Mouse (Mus musculus): ENCODE measurements around the gene Setd2. TPM values are rescaled to one million over a fixed set of nuclear protein-coding genes. Genes with fewer than 3 reads are reported as not detected.

Gene Setd2
- 10 to 100 TPM; 45.4 to 50.4 TPM for polyA plus RNA-seq (2017; shearing (Covaris generic))

- peak; percentile 25 for ATAC-seq
Measured at GRCm38 (mm10) chr9:110532538-110533291, at the start of gene Setd2. Setd2 (plus strand) TSS chr9:110532597.

- no peak for ATAC-seq
Measured at GRCm38 (mm10) chr9:110488841-110489240, 43.6 kb upstream of the Setd2 start.

GRCm38 (mm10) chr9:110490913-110491312 is 41.5 kb upstream of the Setd2 start:
- no peak for ATAC-seq

GRCm38 (mm10) chr9:110525737-110526136 is 6.7 kb upstream of the Setd2 start:
- no peak for ATAC-seq

DNA sequence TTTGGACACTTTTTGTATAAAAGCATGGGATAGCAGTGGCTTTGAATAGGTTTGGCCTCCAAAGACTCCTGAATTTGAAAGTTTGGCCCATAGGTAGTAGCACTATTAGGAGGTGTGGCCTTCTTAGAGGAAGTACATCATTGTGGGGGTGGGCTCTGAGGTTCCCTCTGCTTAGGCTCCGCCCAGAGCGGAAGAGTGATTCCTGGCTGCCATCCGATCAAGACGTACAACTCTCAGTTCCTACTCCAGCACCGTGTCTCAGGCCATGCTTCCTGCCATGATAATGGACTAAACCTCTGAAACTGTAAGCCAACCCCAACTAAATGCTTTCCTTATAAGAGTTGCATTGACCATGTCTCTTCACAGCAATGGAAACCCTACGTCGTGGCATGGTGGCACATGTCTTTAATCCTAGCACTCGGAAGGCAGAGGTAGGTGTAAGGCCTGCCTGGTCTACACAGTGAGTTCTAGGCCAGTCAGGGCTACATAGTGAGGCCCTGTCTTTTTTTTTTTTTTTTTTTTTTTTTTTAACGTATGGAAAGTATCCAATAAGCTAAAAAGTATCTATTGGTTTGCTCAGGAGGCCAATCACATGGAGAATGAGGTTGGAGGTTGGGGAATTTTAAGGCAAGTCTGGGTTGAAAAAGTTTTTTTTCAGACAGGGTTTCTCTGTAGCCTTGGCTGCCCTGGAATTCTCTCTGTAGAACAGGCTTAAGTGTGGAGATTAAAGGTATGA is 3.2 kb upstream of the Setd2 start:
- ATAC-seq: no peak

DNA sequence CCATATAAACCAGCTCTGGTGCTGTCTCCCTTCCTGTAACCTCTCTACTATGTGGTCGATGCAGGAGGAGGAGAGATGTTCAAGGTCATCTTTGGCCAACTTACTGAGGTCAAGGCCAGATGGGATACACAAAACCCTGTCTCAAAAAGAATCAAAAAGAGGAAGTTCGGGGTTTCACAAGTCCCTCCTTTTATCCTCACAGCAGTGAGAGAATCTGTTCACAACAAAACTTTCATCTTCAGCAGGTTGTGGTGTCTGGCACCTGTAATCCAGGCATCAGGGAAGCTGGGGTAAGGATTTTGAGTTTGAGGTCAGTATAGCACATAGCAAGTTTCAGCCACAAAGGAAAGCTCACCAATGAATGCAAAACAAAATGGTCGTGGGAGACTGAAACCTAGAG is 1.7 kb upstream of the Setd2 start:
- ATAC-seq: no peak

DNA sequence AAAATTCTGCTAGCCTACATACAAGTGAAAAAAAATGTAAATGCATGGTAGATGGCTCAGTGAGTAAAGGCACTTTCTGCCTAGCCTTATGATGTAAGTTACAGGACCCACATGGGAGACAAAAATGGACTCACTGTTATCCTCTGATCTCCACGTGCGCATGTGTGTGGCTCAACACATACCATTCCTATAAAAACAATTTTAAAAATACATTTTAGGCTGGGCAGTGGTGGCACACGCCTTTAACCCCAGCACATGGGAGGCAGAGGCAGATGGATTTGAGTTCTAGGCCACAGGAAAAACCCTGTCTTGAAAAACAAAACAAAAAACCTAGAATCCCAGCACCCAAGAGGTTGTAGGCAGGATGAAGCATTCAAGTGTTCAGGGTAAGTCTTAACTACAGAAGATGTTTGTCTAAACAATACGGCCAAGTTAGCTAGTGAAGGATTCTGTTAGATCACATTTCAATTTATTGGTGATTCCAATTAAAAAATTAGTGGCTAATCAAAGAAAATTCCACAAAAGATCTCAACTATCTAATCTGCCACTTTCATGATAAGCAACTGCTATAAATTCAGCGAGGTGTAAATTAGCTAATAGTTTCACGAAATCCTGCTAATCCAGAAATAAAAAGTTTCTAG is 1.1 kb upstream of the Setd2 start:
- no peak for ATAC-seq

DNA sequence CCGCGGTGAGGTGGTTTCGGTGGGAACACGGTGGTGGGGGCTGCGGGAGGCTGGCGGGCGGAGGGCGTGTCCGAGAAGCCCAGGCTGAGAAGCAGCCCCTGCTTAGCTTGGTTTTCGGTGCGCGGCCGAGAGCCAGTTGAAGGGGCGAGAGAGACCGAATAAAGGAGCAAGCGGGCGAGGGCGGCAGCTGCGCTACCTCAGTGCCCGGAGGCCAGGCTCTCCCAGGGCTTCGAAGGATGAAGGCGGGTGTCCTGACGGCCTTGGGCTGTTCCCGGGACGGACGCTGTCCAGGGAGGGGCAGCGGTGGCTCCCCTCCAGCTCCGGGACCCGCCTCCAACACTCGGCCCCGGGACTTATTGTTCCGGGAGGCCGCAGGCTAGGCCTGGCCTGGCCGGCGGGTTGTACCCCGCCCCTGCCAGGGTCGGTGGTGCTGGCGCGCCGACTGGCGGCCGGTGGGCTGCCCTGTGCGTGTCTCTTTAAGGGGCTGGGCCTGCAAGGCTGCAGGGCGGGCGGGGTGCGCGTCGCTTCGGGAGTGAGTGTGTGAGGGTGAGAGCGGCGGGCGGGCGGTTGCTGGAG is 395 bp upstream of the Setd2 start:
- ATAC-seq: peak; percentile 90

GRCm38 (mm10) chr9:110533645-110534044 is 1.2 kb downstream of the Setd2 start:
- no peak for ATAC-seq

DNA sequence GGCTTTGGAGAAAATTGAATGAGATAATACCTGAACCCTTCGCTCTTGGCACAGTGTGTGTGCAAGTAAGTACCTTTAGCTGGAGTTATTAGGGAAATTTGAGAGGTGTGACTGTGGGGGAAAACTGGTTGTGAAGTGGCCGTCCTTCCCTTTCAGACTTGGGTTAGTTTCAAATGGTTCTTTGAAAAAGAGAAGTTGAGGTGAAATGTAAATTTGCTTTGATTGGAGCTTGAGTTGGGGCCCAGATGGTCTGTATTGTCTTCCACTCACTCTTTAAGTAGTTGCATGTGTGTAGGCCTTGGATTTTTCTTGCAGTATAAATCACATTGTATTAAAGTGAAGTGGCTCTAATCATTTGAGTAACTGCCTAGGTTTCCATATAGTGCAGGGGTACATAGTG is 2.7 kb downstream of the Setd2 start:
- no peak for ATAC-seq

GRCm38 (mm10) chr9:110536636-110537035 is 4.2 kb downstream of the Setd2 start:
- ATAC-seq: no peak

GRCm38 (mm10) chr9:110538511-110538910 is 6.1 kb downstream of the Setd2 start:
- no peak for ATAC-seq

GRCm38 (mm10) chr9:110541988-110542387 is 9.6 kb downstream of the Setd2 start:
- no peak for ATAC-seq

DNA sequence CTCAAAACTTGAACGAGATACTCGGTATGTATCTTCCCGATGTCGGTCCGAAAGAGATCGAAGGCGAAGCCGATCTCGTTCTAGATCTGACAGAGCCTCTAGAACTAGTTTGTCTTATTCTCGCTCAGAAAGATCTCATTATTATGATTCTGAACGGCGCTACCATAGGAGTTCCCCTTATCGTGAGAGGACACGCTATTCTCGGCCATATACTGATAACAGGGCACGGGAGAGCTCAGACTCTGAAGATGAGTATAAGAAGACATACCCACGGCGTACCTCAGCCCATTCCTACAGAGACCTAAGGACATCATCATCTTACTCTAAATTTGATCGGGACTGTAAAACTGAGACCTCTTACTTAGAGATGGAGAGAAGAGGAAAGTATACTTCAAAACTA is 15.9 kb downstream of the Setd2 start:
- no peak for ATAC-seq

DNA sequence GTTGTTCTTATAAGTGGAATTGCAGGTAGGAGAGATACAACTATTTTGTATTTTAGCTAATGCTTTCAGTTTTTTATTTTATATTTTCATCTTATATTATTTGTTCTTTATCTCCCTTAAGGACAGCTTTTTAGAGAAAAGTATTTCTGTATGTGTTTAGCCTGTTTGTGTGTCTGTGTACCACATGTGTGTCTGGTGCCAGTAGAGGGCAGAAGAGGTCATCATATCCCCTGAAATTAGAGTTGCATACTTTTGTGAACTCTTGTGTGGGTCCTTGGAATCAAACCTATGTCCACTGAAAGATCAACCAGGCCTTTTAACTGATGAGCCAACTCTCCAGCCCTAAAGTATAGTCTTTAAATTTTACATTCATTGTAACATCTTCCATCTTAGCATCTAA is 35.9 kb downstream of the Setd2 start:
- ATAC-seq: no peak

- ATAC-seq: no peak
Measured at GRCm38 (mm10) chr9:110582161-110582560, 49.8 kb downstream of the Setd2 start.

DNA sequence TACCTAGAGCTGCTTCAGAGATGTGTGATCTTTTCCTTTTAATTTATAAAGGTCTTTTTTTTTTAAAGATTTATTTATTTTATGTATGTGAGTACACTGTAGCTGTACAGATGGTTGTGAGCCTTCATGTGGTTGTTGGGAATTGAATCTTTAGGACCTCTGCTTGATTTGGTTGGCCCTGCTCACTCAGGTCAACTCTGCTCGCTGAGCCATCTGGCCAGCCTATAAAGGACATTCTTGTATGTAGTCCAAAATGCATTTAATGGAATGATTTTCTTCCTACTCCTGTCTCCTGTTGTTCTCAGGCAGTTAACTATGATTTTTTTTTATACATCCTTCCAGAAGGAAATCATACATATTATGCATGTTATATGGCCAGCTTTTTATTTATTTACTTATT is 51.1 kb downstream of the Setd2 start:
- no peak for ATAC-seq

GRCm38 (mm10) chr9:110611471-110611870 is 79.1 kb downstream of the Setd2 start:
- no peak for ATAC-seq

GRCm38 (mm10) chr9:110617081-110617480 is 84.7 kb downstream of the Setd2 start:
- ATAC-seq: no peak

- ATAC-seq: no peak
Measured at GRCm38 (mm10) chr9:110620180-110620579, 87.8 kb downstream of the Setd2 start.

DNA sequence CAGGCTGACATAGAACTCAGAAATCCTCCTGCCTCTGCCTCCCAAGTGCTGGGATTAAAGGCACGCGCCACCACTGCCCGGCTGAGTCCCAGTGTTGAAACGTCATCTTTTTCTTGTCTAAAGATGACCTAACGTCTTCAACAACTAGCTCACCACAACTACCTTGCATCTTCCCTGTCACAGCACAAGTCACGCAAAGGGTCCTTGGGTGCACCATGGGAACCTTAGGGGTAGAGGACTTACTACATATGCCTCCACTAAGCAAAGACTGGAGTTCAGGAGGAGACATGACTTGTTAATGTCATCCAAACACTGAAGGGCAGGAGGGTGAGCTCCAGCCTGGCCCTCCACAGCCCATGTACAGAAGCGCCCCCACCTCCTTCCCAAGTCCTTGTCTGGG is 88.3 kb downstream of the Setd2 start:
- no peak for ATAC-seq

DNA sequence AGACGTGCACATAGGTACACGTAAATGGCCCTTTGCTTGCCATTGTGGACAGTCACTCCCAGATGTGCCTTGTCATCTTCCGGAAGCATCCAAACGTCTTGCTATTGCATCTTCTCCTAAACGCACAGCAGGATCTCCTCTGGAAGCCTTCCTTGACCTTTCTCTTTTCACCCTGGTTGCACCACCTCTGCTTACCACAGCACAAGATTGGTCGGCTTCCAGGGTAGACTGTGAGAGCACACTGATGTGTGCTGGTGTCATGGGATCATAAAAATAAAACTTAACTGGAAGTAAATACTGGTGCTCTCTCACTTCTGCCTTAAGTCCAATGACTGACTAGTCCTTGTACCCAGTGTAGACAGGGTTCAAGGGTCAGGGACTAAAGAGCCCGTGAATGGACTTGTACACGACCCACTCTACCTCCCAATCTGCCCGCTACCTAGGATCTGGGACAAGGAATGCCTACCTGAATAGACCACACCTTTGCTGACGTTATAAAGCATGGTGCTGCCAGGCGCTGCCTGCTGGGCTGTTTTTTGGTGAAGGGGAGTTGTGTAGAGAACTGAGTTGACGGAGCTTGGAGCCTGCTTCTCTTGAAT is 90.3 kb downstream of the Setd2 start:
- ATAC-seq: no peak
